Mouse (Mus musculus): Measurements from ENCODE around the gene Fes. TPM values are rescaled to one million over a fixed set of nuclear protein-coding genes. Genes with fewer than 3 reads are reported as not detected.

The Fes gene
- polyA plus RNA-seq, 1 experiment from 2014 or later: 13.8 TPM

Other genes starting within 250 kb of the Fes start
- 18.6 and 19.8 TPM in 2 replicates for gene Sema4b, start 201.1 kb downstream of the Fes start, polyA plus RNA-seq (2015; fragmentation: Nextera tagmentation; extraction: Ambion mirVana)
- gene Cib1, start 155.1 kb downstream of the Fes start, polyA plus RNA-seq (2015; fragmentation: Nextera tagmentation; extraction: Ambion mirVana): 69.9 and 71.1 TPM in 2 replicates
- gene Gdpgp1, start 155.1 kb downstream of the Fes start, polyA plus RNA-seq (2015; fragmentation: Nextera tagmentation; extraction: Ambion mirVana): 3.8 TPM in 2 replicates
- 0.90 and 2.3 TPM in 2 replicates for gene Ttll13, start 141.6 kb downstream of the Fes start, polyA plus RNA-seq (2015; fragmentation: Nextera tagmentation; extraction: Ambion mirVana)
- gene Ngrn, start 126.7 kb downstream of the Fes start, polyA plus RNA-seq (2015; fragmentation: Nextera tagmentation; extraction: Ambion mirVana): 52.2 and 52.5 TPM in 2 replicates
- gene Vps33b, start 118.3 kb downstream of the Fes start, polyA plus RNA-seq (2015; fragmentation: Nextera tagmentation; extraction: Ambion mirVana): 13.8 and 16.2 TPM in 2 replicates
- 121 and 130 TPM in 2 replicates for gene Prc1, start 93.5 kb downstream of the Fes start, polyA plus RNA-seq (2015; fragmentation: Nextera tagmentation; extraction: Ambion mirVana)
- 15.6 and 17.2 TPM in 2 replicates for gene Rccd1, start 63.5 kb downstream of the Fes start, polyA plus RNA-seq (2015; fragmentation: Nextera tagmentation; extraction: Ambion mirVana)
- 49.0 and 53.1 TPM in 2 replicates for gene Unc45a, start 46.9 kb downstream of the Fes start, polyA plus RNA-seq (2015; fragmentation: Nextera tagmentation; extraction: Ambion mirVana)
- gene Hddc3, start 44.8 kb downstream of the Fes start, polyA plus RNA-seq (2015; fragmentation: Nextera tagmentation; extraction: Ambion mirVana): 21.6 and 29.0 TPM in 2 replicates
- 25.3 and 28.7 TPM in 2 replicates for gene Man2a2, start 16.6 kb downstream of the Fes start, polyA plus RNA-seq (2015; fragmentation: Nextera tagmentation; extraction: Ambion mirVana)
- 10.9 and 11.0 TPM in 2 replicates for gene Furin, start 17.5 kb upstream of the Fes start, polyA plus RNA-seq (2015; fragmentation: Nextera tagmentation; extraction: Ambion mirVana)
- gene Blm, start 147.2 kb upstream of the Fes start, polyA plus RNA-seq (2015; fragmentation: Nextera tagmentation; extraction: Ambion mirVana): 27.1 and 28.3 TPM in 2 replicates

Measured in embryonic facial prominence, embryonic 13.5 days (tissue).